Mouse (Mus musculus): ENCODE results near the gene Prune2. TPM values are rescaled to one million over a fixed set of nuclear protein-coding genes. Genes with fewer than 3 reads are reported as not detected.

Prune2 gene
- polyA plus RNA-seq, 1 experiment from 2014 or later: 11.5 TPM

DNA sequence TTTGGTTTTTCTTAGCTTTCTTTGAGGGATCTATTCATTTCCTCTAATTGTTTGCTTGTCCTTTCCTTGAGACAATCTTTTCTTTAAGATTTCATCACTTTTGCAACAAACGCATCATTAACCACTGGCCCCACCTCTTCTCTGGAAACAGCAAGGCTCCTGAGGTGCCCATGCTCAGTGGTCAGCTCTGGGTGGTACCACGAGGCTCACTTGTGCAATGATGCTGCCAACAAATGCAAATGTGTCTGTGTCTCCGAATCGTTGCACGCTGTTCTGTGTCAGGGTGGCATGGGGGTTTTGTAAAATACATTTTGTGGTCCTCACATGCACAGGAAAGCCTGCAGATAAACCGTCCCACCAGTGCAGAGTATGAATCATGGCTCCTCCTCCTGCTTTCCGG, 194.1 kb downstream of the Prune2 start:
- no peak overlapping the region for H3K27ac ChIP-seq (ENCODE audit: low read depth, low read length)
- H3K9ac ChIP-seq (replicated peaks; ENCODE audit: low read depth, low read length): no peak overlapping the region
- no peak for ATAC-seq (ENCODE audit: low read depth)
- no peak overlapping the region for H3K4me2 ChIP-seq (ENCODE audit: low read depth, low read length)
- WGBS: 90% methylated on average over 7 of the region's 7 CpGs
- H3K36me3 ChIP-seq (ENCODE audit: control insufficient read depth, insufficient read depth, low read length): no peaks in the 10 kb centered on the region
- no peaks in the 10 kb centered on the region for H3K27me3 ChIP-seq (ENCODE audit: control insufficient read depth, insufficient read depth, low read length)
- H3K4me1 ChIP-seq (ENCODE audit: control insufficient read depth, insufficient read depth, low read length): no peaks in the 10 kb centered on the region
- H3K9me3 ChIP-seq (ENCODE audit: control insufficient read depth, low read length): no peaks in the 10 kb centered on the region
- H3K4me3 ChIP-seq (ENCODE audit: low read depth, low read length): no peak overlapping the region

DNA sequence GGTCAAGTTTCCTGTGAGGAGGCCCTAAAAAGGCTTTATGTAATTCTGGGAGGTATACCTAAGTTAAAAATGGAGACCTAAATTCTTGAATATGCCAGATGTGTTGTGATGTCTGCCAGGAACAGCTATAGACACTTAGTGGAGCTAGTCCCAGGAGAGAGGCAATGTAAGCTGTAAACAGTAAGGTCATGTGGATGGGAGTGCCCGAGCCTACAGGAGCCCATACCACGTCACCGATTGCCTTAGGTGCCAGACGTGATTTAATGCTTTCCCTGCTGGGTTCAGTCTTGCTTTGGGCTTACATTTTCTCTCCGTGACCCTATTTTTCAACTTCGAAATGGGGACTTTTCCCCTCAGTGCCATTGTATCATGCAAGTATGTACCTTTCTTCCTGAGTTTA, 195.9 kb downstream of the Prune2 start:
- Histone ChIP-seq H3K36me3 (ENCODE audit: control insufficient read depth, insufficient read depth, low read length) (no peaks in the 10 kb centered on the region), H3K4me1 (ENCODE audit: control insufficient read depth, insufficient read depth, low read length) (no peaks in the 10 kb centered on the region), H3K9me3 (ENCODE audit: control insufficient read depth, low read length) (no peaks in the 10 kb centered on the region), H3K27me3 (ENCODE audit: control insufficient read depth, insufficient read depth, low read length) (no peaks in the 10 kb centered on the region), H3K27ac (ENCODE audit: low read depth, low read length) (no peak overlapping the region), H3K4me3 (ENCODE audit: low read depth, low read length) (no peak overlapping the region), H3K9ac (replicated peaks; ENCODE audit: low read depth, low read length) (no peak overlapping the region), H3K4me2 (ENCODE audit: low read depth, low read length) (no peak overlapping the region)
- ATAC-seq (ENCODE audit: low read depth): no peak
- whole genome bisulfite sequencing: 79% methylated on average over 6 of the region's 6 CpGs

DNA sequence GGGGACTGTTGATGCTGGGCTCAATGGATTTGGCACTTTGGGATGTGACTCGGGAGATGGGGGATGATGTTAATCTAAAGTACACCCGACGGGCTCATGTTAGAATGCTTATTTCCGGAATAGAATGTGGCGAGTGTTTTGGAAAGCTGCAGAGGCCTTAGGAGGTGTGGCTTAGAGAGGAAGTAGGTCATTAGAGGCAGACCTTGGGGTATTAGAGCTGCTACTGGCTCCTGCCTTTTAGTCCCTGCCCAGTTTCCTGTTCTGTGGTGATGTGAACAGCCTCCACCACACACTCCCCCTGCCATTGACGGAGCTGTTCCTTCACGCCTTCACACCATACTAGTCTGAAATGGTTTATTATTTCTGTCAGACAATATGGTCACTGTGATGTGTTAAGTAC, 196.5 kb downstream of the Prune2 start:
- H3K27ac ChIP-seq (ENCODE audit: low read depth, low read length): no peak overlapping the region
- WGBS: 92% methylated on average over 7 of the region's 7 CpGs
- no peak for ATAC-seq (ENCODE audit: low read depth)
- H3K4me2 ChIP-seq (ENCODE audit: low read depth, low read length): no peak overlapping the region
- H3K9ac ChIP-seq (replicated peaks; ENCODE audit: low read depth, low read length): no peak overlapping the region
- no peaks in the 10 kb centered on the region for H3K4me1 ChIP-seq (ENCODE audit: control insufficient read depth, insufficient read depth, low read length)
- no peaks in the 10 kb centered on the region for H3K36me3 ChIP-seq (ENCODE audit: control insufficient read depth, insufficient read depth, low read length)
- no peaks in the 10 kb centered on the region for H3K27me3 ChIP-seq (ENCODE audit: control insufficient read depth, insufficient read depth, low read length)
- no peaks in the 10 kb centered on the region for H3K9me3 ChIP-seq (ENCODE audit: control insufficient read depth, low read length)
- no peak overlapping the region for H3K4me3 ChIP-seq (ENCODE audit: low read depth, low read length)

DNA sequence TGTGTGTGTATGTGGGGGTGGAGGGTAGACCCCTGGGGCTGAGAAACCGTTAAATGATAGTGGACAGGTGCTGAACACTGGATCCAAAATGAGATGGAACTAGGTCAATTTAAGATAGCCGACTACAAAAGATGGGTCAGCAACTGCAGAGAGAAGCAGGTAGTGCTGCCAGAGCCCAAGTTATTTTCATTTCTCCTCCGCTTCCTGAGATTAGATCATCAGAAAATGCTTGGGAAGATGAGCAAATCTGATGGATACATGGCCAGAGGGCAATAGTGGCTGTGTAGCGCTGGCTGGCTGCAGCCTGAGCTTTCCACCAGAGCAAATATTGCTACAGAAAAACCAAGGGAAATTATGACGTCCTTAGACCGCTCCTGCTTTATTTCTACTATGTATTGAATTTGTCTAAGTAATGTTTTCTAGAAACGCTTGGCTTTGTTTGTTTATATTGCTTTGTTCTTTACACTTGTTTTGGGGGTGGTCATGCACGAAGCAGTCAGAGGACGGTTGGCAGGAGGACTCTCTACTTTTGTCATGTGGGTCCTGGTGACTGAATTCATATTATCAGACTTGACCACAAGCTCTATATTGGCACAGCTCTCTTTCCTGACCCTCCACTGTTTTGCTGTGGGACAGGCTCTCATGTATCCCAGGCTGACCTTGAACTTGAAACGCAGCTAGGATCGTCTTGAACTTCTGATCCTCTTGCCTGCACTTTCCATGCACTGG, 198.2 kb downstream of the Prune2 start:
- no peak for ATAC-seq (ENCODE audit: low read depth)
- 84% methylated on average over 11 of the region's 11 CpGs for WGBS
- no peak overlapping the region for H3K27ac ChIP-seq (ENCODE audit: low read depth, low read length)

DNA sequence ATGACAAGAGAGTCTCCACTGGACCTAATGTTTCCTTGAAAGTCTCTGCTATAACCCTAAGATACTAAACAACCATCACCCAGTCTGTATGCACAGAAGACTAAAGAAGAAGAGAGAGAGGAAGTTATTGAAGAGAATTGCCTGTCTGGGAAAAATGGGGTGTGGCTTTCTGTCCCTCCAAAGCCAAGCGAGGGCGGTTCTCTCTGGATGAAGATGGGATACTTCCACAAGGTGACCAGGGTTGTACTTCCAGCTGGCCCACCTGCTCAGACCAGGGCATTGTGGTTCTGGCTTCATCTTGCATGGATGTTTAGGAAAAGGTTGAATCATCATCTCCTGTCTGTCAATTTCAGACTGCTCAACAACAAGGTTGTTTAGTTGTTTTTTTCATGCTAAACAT, 199.3 kb downstream of the Prune2 start:
- no peak overlapping the region for H3K9ac ChIP-seq (replicated peaks; ENCODE audit: low read depth, low read length)
- WGBS: 85% methylated on average over 2 of the region's 2 CpGs
- no peak overlapping the region for H3K4me3 ChIP-seq (ENCODE audit: low read depth, low read length)
- no peak overlapping the region for H3K4me2 ChIP-seq (ENCODE audit: low read depth, low read length)
- no peaks in the 10 kb centered on the region for H3K27me3 ChIP-seq (ENCODE audit: control insufficient read depth, insufficient read depth, low read length)
- no peaks in the 10 kb centered on the region for H3K9me3 ChIP-seq (ENCODE audit: control insufficient read depth, low read length)
- no peaks in the 10 kb centered on the region for H3K36me3 ChIP-seq (ENCODE audit: control insufficient read depth, insufficient read depth, low read length)
- H3K27ac ChIP-seq (ENCODE audit: low read depth, low read length): no peak overlapping the region
- no peaks in the 10 kb centered on the region for H3K4me1 ChIP-seq (ENCODE audit: control insufficient read depth, insufficient read depth, low read length)
- ATAC-seq (ENCODE audit: low read depth): no peak

More for the DNA sequence above, 198.2 kb downstream of the Prune2 start:
- no peak overlapping the region for H3K4me3 ChIP-seq (ENCODE audit: low read depth, low read length)
- no peaks in the 10 kb centered on the region for H3K36me3 ChIP-seq (ENCODE audit: control insufficient read depth, insufficient read depth, low read length)
- H3K27me3 ChIP-seq (ENCODE audit: control insufficient read depth, insufficient read depth, low read length): no peaks in the 10 kb centered on the region
- no peaks in the 10 kb centered on the region for H3K9me3 ChIP-seq (ENCODE audit: control insufficient read depth, low read length)
- no peaks in the 10 kb centered on the region for H3K4me1 ChIP-seq (ENCODE audit: control insufficient read depth, insufficient read depth, low read length)
- H3K4me2 ChIP-seq (ENCODE audit: low read depth, low read length): no peak overlapping the region
- no peak overlapping the region for H3K9ac ChIP-seq (replicated peaks; ENCODE audit: low read depth, low read length)

DNA sequence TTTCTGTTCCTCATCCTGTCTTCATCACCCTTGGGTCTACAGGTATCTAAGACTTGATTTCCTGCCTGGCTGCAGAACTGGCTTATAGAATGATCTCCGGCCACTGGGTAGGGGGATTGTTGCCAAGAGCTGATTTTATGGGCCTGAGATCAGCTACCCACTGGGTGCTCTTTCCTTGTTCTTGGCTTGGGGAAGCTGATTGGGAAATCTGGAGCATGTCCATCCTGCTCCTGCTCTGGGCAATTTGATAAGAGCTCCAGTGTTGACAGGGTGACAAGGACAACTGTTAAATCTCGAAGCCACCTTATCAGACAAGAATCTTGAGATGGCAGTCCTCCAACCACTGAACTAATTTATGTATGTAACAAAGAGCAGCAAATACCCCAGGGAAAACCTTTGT, 203.8 kb downstream of the Prune2 start:
- ATAC-seq (ENCODE audit: low read depth): no peak
- Histone ChIP-seq H3K36me3 (ENCODE audit: control insufficient read depth, insufficient read depth, low read length) (no peaks in the 10 kb centered on the region), H3K27ac (ENCODE audit: low read depth, low read length) (no peak overlapping the region), H3K4me2 (ENCODE audit: low read depth, low read length) (no peak overlapping the region), H3K9me3 (ENCODE audit: control insufficient read depth, low read length) (no peaks in the 10 kb centered on the region), H3K4me3 (ENCODE audit: low read depth, low read length) (no peak overlapping the region), H3K27me3 (ENCODE audit: control insufficient read depth, insufficient read depth, low read length) (no peaks in the 10 kb centered on the region), H3K4me1 (ENCODE audit: control insufficient read depth, insufficient read depth, low read length) (no peaks in the 10 kb centered on the region), H3K9ac (replicated peaks; ENCODE audit: low read depth, low read length) (no peak overlapping the region)
- 87% methylated on average over 2 of the region's 2 CpGs for WGBS

DNA sequence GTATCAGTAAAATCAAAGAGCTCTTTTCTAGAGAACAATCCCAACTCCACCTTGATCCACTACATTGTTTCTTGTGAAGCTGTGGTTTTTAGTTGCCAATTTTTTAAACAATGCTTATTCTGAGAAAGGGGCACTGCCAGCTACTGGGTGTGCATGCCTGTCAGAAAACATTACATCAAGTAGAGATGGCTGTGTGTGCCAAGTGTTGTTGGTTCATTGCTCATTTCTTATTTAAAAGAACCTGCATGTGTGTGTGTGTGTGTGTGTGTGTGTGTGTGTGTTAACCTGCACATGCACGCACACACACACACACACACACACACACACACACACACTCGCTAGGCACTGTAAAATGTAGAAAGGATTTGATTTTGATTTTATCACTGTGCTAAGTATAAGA, 204.3 kb downstream of the Prune2 start:
- H3K4me3 ChIP-seq (ENCODE audit: low read depth, low read length): no peak overlapping the region
- H3K9ac ChIP-seq (replicated peaks; ENCODE audit: low read depth, low read length): no peak overlapping the region
- no peaks in the 10 kb centered on the region for H3K9me3 ChIP-seq (ENCODE audit: control insufficient read depth, low read length)
- H3K4me1 ChIP-seq (ENCODE audit: control insufficient read depth, insufficient read depth, low read length): no peaks in the 10 kb centered on the region
- H3K36me3 ChIP-seq (ENCODE audit: control insufficient read depth, insufficient read depth, low read length): no peaks in the 10 kb centered on the region
- 100% methylated on average over 2 of the region's 2 CpGs for WGBS
- ATAC-seq (ENCODE audit: low read depth): no peak
- no peaks in the 10 kb centered on the region for H3K27me3 ChIP-seq (ENCODE audit: control insufficient read depth, insufficient read depth, low read length)
- H3K4me2 ChIP-seq (ENCODE audit: low read depth, low read length): no peak overlapping the region
- no peak overlapping the region for H3K27ac ChIP-seq (ENCODE audit: low read depth, low read length)

DNA sequence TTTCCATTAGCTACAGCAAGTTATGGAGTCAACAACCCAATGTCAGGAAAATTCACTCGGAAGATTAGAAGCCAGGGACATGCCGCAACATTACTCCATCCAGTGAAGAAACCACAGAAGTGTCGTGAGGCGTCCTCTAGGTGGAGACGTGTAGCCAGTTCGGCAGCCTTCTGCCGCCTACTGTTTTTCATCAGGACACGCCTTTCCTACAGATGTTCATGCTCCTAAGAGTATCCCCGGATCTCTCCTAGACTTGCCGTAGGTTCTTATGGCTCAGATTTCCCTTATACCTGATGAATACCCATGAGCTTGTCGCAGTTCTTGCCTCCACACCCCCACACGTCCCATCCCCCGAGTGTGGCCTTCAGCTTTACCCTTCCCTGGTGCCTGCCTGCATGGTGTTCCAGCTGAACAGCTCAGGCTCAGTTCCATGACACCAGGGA, 207.6 kb downstream of the Prune2 start:
- Histone ChIP-seq H3K4me1 (ENCODE audit: control insufficient read depth, insufficient read depth, low read length) (no peaks in the 10 kb centered on the region), H3K36me3 (ENCODE audit: control insufficient read depth, insufficient read depth, low read length) (no peaks in the 10 kb centered on the region), H3K9me3 (ENCODE audit: control insufficient read depth, low read length) (no peaks in the 10 kb centered on the region), H3K4me2 (ENCODE audit: low read depth, low read length) (no peak overlapping the region), H3K9ac (replicated peaks; ENCODE audit: low read depth, low read length) (no peak overlapping the region), H3K4me3 (ENCODE audit: low read depth, low read length) (no peak overlapping the region), H3K27me3 (ENCODE audit: control insufficient read depth, insufficient read depth, low read length) (no peaks in the 10 kb centered on the region), H3K27ac (ENCODE audit: low read depth, low read length) (no peak overlapping the region)
- WGBS: 22% methylated on average over 13 of the region's 13 CpGs
- peak; percentile 84; the same call in 1 of the 2 replicates for ATAC-seq (ENCODE audit: low read depth)

DNA sequence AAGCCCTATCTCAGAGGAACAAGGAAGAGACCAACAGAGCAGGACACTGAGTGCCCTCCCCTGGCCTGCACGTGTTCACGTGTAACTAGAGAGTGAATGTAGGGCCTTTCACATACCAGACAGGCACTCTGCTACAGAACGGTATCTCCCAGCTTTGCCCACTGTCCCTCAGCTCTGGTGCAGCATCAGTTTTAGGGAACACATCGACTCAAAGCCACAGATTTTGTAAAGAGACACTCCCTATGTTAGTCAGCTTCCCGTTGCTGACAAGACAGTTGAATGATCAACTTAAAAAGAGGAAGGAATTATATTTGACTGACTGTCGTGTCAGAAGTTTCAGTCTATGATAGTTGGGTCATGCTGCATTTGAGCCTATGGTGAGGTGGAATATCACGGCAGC, 210.4 kb downstream of the Prune2 start:
- H3K36me3 ChIP-seq (ENCODE audit: control insufficient read depth, insufficient read depth, low read length): no peaks in the 10 kb centered on the region
- no peaks in the 10 kb centered on the region for H3K9me3 ChIP-seq (ENCODE audit: control insufficient read depth, low read length)
- H3K27ac ChIP-seq (ENCODE audit: low read depth, low read length): no peak overlapping the region
- ATAC-seq (ENCODE audit: low read depth): no peak
- no peaks in the 10 kb centered on the region for H3K27me3 ChIP-seq (ENCODE audit: control insufficient read depth, insufficient read depth, low read length)
- H3K9ac ChIP-seq (replicated peaks; ENCODE audit: low read depth, low read length): no peak overlapping the region
- H3K4me1 ChIP-seq (ENCODE audit: control insufficient read depth, insufficient read depth, low read length): no peaks in the 10 kb centered on the region
- no peak overlapping the region for H3K4me3 ChIP-seq (ENCODE audit: low read depth, low read length)
- no peak overlapping the region for H3K4me2 ChIP-seq (ENCODE audit: low read depth, low read length)
- 93% methylated on average over 7 of the region's 7 CpGs for WGBS

All from neural tube, embryonic 14.5 days (tissue).